Mouse (Mus musculus) monocyte, adult 5-6 weeks (primary cell): Measurements from ENCODE around the gene Celf2. TPM values are rescaled to one million over a fixed set of nuclear protein-coding genes. Genes with fewer than 3 reads are reported as not detected.

ENCODE experiments used
- ATAC-seq: fragments of 153-309, 156-312 bp; replicated peaks from 2 replicates; pipeline ENCODE4 v1.8.0; 2017; ENCODE audit warnings: mild to moderate bottlenecking; ENCODE audit not compliant: low TSS enrichment, insufficient number of reproducible peaks, severe bottlenecking, poor library complexity, low FRiP score
- total RNA-seq: library from RNA; stranded (forward); fragments of 200-1000, 200-491, 200-594 nt; gene quantifications from 3 replicates; pipeline ENCODE4 v1.2.3, GENCODE M21; 2017

Gene Celf2
- total RNA-seq, 1 experiment from 2014 or later = 106 TPM

GRCm38 (mm10) chr2:7001967-7002366, 507.4 kb downstream of the Celf2 start:
- no peak for ATAC-seq

- no peak for ATAC-seq
These were observed 518.3 kb downstream of the Celf2 start for GRCm38 (mm10) chr2:6991010-6991421.

DNA sequence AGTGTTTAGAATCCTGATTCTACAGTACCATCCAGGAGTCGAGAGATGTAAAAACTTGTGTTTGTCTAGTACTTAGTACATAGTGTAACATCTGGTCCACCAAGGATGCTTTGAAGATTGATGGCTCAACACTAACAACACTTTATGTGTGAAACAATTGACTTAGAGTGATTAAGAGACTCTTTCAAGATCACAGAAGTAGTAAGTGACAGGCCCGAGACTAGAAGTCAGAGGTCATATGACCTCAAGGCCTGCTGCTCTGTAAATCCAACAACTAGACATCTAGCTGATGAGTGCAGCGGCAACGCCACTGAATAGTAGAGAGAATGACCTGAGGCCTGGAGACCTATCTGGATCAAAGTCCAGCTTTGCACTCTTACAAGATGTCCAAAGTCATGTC, 523.7 kb downstream of the Celf2 start:
- ATAC-seq = no peak

DNA sequence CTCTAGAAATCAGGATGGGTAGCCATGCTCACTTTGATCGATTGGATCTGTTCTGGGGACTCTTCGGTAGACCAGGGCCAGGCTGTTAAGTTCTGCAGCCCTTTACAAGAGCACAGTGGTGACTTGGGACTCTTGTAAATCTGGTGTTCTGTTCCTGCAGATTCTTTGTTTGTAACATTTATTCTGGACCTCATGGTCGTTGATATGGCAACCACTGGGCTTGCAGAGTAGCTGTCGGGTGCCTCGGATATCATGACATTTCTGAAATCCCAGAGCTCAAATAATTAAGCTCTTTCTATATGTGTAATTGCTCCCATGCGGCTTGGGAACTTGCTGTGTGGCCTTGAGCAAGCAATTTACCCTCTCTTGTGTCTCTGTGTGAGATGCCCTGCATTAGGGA, 525.5 kb downstream of the Celf2 start:
- ATAC-seq = no peak

GRCm38 (mm10) chr2:6976300-6976699, 533.1 kb downstream of the Celf2 start:
- ATAC-seq = no peak

- no peak for ATAC-seq
These were observed 540.1 kb downstream of the Celf2 start for GRCm38 (mm10) chr2:6969228-6969627.

DNA sequence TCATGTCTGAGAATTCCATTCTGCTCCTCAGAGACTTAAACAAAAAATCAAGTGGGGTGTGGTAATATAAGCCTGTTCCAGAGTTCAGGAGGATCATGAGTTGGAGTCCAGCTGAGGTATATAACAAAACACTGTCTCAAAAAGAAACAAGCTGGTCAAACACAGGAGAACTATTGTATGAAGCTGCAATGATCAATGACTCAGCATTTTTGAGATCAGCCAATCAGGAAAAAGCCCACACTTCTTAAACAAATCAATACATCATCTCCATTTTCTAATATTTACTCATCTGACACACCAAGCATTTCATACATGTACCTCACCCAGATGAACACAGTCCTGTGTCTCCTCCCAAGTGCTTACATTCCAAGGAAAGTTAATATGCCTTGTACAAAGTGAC, 544.1 kb downstream of the Celf2 start:
- no peak for ATAC-seq

DNA sequence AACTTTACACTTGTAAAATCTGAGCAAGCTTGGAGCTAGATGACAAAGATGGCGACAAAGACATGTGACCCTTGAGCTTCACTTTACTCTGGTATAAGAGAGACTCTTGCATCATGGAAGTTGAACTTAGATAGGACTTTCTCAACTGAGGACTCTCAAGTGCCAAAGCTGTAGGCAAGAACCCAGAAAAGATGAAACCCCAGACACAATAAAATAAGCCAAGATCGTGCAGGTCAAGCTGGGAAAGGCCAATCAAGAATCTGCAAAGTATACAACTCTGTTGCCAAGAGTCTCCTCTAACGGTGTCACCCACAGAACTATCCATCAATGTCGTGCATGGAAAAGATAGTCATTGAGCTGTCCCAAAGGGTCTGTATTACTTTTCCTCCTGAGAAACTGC, 558.7 kb downstream of the Celf2 start:
- ATAC-seq = no peak

DNA sequence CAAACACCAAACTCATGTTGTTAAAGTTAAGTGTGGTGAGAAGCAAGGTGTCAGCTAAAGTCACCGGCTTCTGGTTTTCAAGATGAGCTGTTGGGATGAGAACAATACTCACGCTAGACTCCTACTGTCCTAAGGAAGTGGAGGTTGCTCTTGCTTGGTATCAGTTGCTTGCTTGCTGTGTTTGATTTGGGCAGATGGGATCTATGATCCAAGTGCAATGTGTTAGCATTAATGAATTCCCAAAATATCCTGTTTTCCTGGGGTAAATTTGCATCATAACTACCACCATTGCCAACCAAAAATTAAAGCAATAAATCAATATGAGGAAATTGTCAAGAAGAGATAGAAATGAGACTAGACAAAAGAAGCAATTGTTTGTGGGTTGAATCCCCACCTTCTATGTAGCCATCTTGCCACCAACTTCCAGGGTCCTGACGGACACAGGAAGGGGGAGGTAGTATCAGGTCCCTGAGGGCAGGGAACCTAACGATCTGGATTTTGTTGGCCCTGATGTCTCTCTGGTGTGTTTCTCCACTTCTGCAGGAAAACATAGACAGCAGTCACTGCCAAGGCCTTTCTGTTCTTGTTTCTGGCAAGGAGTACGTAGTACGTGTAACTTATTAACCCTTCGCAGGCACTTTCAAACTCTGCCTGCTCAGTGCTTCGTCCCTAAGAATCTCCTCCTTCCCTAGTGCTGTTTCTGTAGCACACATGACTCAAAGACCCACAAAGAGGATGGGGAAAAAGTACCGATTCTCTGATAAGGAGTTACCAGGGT, 563.5 kb downstream of the Celf2 start:
- ATAC-seq = no peak

GRCm38 (mm10) chr2:6943651-6944050, 565.7 kb downstream of the Celf2 start:
- ATAC-seq = no peak

GRCm38 (mm10) chr2:6942635-6943390, 566.5 kb downstream of the Celf2 start:
- no peak for ATAC-seq

GRCm38 (mm10) chr2:6939143-6939542, 570.2 kb downstream of the Celf2 start:
- ATAC-seq = no peak

DNA sequence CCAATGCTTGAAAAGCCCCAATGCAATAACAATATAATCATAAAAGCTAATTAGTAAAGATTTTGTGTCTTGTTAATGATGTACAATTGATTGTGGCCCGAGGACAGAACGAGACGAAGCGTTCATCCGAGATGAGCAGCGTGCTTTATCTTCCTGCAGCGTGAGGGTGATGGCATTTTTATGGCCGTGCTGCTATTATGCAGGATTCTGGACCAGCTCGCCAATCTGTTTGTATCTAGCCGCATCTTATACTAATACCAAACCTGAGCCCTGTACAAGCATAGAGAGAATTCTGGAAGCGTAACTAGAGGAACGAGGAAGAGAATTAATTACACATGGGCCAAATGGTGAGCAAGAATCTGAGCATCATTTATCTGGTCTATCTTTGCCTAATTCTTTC, 576.2 kb downstream of the Celf2 start:
- no peak for ATAC-seq

DNA sequence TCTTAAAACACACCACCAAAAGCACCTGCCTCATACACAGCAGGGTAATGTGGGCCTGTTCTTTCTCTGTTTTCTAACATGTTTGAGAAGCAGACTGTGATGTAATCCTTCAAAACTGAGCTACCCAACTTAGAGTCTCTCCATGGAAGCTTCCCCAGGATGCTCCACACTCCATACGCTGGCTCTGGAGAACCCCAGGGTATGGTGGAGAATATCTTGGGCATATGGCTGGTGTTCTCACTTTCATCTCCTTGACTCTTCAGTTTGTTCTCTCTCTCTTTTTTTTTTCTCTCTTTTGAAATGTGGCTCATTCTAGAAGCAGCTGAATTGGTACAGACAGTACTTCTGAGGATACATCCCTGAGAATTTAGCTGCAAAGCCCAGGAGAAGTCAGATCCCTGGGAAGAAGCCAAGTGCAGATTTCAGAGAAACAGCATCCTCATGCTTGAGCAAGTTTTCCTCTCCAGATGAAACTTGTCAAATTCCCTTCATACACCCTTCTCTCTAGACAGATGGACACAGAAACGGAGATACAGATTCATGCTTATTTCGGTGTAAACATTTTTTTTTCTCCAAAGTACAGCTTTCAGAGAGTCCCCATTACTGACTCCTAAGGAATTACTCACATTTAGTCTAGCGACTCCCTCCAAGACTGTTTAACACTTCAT, 581.5 kb downstream of the Celf2 start:
- no peak for ATAC-seq

DNA sequence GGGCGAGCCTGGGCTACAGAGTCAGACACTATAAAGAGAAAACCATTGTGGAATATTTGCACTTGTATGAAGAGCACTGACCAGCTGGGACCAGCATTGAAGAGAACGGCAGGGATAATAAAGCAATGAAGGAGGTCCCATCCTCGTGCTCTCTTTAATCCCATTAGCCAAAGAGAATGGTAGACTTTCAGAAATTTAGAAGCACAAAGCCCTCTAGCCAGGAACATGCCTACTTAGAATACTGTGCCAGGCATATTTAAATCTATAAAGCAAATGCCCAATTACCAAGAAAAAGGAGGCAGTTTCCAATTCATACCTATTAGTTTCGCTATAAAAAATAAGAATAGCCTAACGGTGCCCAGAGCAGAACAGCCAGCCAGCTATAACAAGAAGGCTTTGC, 583.9 kb downstream of the Celf2 start:
- no peak for ATAC-seq

DNA sequence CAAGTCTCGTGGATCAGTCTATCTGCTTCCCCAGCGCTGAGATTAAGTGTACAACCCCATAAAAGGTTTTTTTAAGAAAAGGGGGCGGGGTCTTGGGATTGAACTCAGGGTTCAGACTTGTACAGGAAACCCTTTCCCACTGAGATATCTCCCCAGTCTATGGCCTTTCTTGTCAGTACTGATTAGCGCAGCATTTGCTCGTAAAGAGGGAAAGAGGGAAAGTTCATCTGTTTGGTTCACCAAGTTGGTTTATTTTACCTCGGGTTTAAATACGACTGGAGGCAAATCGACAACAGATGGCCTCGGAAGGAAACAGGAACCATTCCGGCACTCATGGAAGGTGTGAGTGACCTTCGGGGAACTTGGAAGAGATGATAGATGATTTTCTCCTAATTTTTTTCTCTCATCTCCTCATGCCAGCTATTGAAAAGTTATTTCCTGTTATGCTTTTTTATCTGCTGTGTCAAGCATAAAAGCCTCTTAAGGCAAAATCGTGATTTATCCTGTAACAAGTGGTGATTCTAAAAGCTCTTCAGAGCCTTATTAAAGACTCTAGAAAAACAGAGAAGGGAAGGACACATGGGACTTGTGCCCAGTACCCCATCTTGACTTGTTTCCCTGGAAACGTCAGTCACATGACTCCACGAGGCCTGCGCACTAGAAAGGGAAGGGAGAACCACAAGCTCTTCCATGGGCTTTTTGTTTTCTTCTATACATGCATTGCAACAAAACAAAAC, 585.5 kb downstream of the Celf2 start:
- no peak for ATAC-seq

DNA sequence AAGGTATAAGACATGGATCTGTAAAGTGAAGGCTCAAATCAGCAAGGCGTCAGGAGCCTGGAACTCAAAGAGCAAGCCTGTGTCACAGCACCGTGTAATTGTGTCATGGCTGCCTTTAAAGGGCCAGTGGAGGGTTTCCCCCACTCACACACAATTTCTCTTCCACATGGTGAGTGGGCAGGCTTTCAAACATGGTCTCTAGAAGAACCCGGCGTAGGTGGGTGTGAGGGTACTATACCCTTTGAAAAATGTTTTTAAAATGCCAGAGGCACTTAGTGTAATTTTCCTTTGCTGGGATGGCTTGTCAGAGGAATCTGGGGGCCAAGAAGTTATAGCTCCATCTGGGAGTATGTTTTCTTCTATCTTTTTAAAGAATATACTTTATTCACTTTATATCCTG, 594.0 kb downstream of the Celf2 start:
- ATAC-seq = no peak

- ATAC-seq = no peak
These were observed 596.0 kb downstream of the Celf2 start for GRCm38 (mm10) chr2:6913315-6913714.

DNA sequence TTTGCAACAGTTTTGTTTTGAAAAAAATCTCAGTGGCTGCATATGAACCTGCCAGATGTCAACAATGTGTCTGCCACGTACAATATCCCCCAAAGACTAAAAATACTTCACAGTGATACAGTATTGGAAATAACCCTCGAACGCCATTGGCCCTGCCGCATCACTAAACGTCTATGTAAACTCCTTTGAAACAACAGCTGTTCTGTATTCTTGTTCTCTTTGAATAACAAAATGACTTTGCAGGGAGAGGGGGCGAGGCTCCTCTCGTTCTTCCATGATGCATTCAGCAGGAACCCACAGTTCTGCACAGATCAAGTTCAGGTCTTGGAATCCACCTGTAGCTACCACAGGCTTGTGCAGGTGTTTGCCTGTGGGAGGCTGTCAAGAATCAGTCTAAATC, 597.4 kb downstream of the Celf2 start:
- ATAC-seq = no peak
